Mouse (Mus musculus): ENCODE measurements around the gene Tmem258. TPM values are rescaled to one million over a fixed set of nuclear protein-coding genes. Genes with fewer than 3 reads are reported as not detected.

Tmem258 gene
- total RNA-seq, 1 experiment: 455 TPM

DNA sequence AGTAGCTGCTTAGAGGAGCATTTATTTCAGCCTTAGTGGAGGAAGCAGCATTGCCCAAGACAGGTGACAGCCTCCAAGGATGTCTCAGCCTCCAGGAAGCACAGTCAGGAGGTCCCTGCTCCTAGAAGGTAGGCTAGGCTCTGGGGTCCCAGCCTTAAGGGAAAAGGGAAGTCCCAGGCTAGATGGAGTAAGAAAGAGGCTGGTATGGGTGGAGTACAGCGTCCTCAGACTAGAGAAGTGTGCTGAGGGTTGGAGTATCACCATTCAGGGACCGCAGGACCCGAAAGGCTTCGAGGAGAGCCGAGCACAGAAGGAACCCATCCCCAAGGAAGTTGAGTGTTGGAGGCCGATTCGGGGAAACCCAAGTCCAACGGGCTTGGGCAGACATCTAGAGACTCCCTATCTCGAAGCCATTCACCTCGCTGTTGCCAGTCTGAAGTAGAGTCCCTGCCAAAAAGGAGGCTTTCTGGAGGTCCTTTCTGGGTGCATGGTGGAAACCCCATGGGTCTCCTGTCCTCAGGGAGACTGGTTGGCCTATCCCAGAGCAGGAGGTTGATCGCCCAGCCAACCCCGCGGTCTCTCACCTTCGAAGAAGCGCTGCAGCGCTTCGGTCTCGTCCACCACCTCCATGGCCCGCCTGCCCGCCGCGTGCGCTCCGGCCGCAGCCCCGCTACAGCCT, 36.3 kb downstream of the Tmem258 start:
- Histone ChIP-seq H3K9ac (ENCODE audit: insufficient read depth, low read depth, low read length, poor library complexity, severe bottlenecking) (peak overlapping the region; percentile 88), H3K9me3 (ENCODE audit: control insufficient read depth, insufficient read depth, low read depth, low read length) (no peaks in the 10 kb centered on the region), H3K4me3 (ENCODE audit: insufficient read depth in 1 of 2, low read depth in 1 of 2, low read length in 2 of 2, poor library complexity in 1 of 2, severe bottlenecking in 1 of 2) (peak overlapping the region; percentile 61 to 89), H3K27ac (ENCODE audit: insufficient read depth, low read depth, low read length, poor library complexity, severe bottlenecking) (peak overlapping the region; percentile 52), H3K4me1 (ENCODE audit: control insufficient read depth in 2 of 2, insufficient read depth in 2 of 2, low read length in 2 of 2, poor library complexity in 1 of 2) (peaks cover 11 to 32% of the 10 kb centered on the region in 2 experiments; a peak in 3 of 4 replicates), H3K36me3 (ENCODE audit: control insufficient read depth, insufficient read depth, low read length, poor library complexity, severe bottlenecking) (no peaks in the 10 kb centered on the region; the same call in 1 of the 2 replicates)
- DNase-seq (ENCODE audit: low read depth, low spot score): no peak
- in situ Hi-C loops (cut with MboI; ENCODE audit: low sequenced_read_pairs in 2 of 2, unreplicated experiment in 2 of 2): no loop called here
- TF ChIP-seq ZC3H11A (IDR thresholded peaks at IDR 0.05; ENCODE audit: borderline replicate concordance, low read depth, low read length) (no peak), ZNF384 (IDR thresholded peaks at IDR 0.05; ENCODE audit: low read depth, low read length) (no peak), CHD2 (IDR thresholded peaks at IDR 0.05; ENCODE audit: low read depth, low read length) (no peak), MAFK (IDR thresholded peaks at IDR 0.05; ENCODE audit: insufficient read depth, low read depth, low read length) (no peak), HCFC1 (IDR thresholded peaks at IDR 0.05; ENCODE audit: borderline replicate concordance, insufficient read depth, low read length) (no peak)

GRCm38 (mm10) chr19:10240654-10241305, 37.0 kb downstream of the Tmem258 start, which contains the start of gene Myrf:
Gene Myrf, minus strand, starts transcription at chr19:10240748.
- TF ChIP-seq ZC3H11A (IDR thresholded peaks at IDR 0.05; ENCODE audit: borderline replicate concordance, low read depth, low read length): peak; percentile 22
- no peak for TF ChIP-seq CHD2 (IDR thresholded peaks at IDR 0.05; ENCODE audit: low read depth, low read length)
- Histone ChIP-seq H3K9me3 (ENCODE audit: control insufficient read depth, insufficient read depth, low read depth, low read length) (no peaks in the 10 kb centered on the region), H3K4me1 (ENCODE audit: control insufficient read depth in 2 of 2, insufficient read depth in 2 of 2, low read length in 2 of 2, poor library complexity in 1 of 2) (peaks cover 11 to 31% of the 10 kb centered on the region in 2 experiments; a peak in 3 of 4 replicates), H3K9ac (ENCODE audit: insufficient read depth, low read depth, low read length, poor library complexity, severe bottlenecking) (peak within 1 kb of the TSS; percentile 88), H3K4me3 (ENCODE audit: insufficient read depth in 1 of 2, low read depth in 1 of 2, low read length in 2 of 2, poor library complexity in 1 of 2, severe bottlenecking in 1 of 2) (peak within 1 kb of the TSS; percentile 61 to 89), H3K27ac (ENCODE audit: insufficient read depth, low read depth, low read length, poor library complexity, severe bottlenecking) (peak within 1 kb of the TSS; percentile 52), H3K36me3 (ENCODE audit: control insufficient read depth, insufficient read depth, low read length, poor library complexity, severe bottlenecking) (no peaks in the 10 kb centered on the region; the same call in 1 of the 2 replicates)
- DNase-seq (ENCODE audit: low read depth, low spot score): peak; percentile 71
- in situ Hi-C loops (cut with MboI; ENCODE audit: low sequenced_read_pairs in 2 of 2, unreplicated experiment in 2 of 2): no loop called here

- H3K4me3 ChIP-seq (ENCODE audit: insufficient read depth in 1 of 2, low read depth in 1 of 2, low read length in 2 of 2, poor library complexity in 1 of 2, severe bottlenecking in 1 of 2): no peak overlapping the region
- in situ Hi-C loops (cut with MboI; ENCODE audit: low sequenced_read_pairs in 2 of 2, unreplicated experiment in 2 of 2): no loop called here
- no peak overlapping the region for H3K27ac ChIP-seq (ENCODE audit: insufficient read depth, low read depth, low read length, poor library complexity, severe bottlenecking)
Measured at GRCm38 (mm10) chr19:10242916-10243315, 39.1 kb downstream of the Tmem258 start.

GRCm38 (mm10) chr19:10244183-10244582, 40.4 kb downstream of the Tmem258 start:
- H3K4me3 ChIP-seq (ENCODE audit: insufficient read depth in 1 of 2, low read depth in 1 of 2, low read length in 2 of 2, poor library complexity in 1 of 2, severe bottlenecking in 1 of 2): no peak overlapping the region
- in situ Hi-C loops (cut with MboI; ENCODE audit: low sequenced_read_pairs in 2 of 2, unreplicated experiment in 2 of 2): no loop called here
- DNase-seq (ENCODE audit: low read depth, low spot score): no peak
- no peaks in the 10 kb centered on the region for H3K9me3 ChIP-seq (ENCODE audit: control insufficient read depth, insufficient read depth, low read depth, low read length)
- TF ChIP-seq MAFK (IDR thresholded peaks at IDR 0.05; ENCODE audit: insufficient read depth, low read depth, low read length) (no peak), CHD2 (IDR thresholded peaks at IDR 0.05; ENCODE audit: low read depth, low read length) (no peak), ZNF384 (IDR thresholded peaks at IDR 0.05; ENCODE audit: low read depth, low read length) (no peak), ZC3H11A (IDR thresholded peaks at IDR 0.05; ENCODE audit: borderline replicate concordance, low read depth, low read length) (no peak), HCFC1 (IDR thresholded peaks at IDR 0.05; ENCODE audit: borderline replicate concordance, insufficient read depth, low read length) (no peak)
- H3K36me3 ChIP-seq (ENCODE audit: control insufficient read depth, insufficient read depth, low read length, poor library complexity, severe bottlenecking): no peaks in the 10 kb centered on the region
- H3K4me1 ChIP-seq (ENCODE audit: control insufficient read depth in 2 of 2, insufficient read depth in 2 of 2, low read length in 2 of 2, poor library complexity in 1 of 2): peaks cover 6 to 22% of the 10 kb centered on the region in 2 experiments; a peak in 3 of 4 replicates
- no peak overlapping the region for H3K9ac ChIP-seq (ENCODE audit: insufficient read depth, low read depth, low read length, poor library complexity, severe bottlenecking)
- H3K27ac ChIP-seq (ENCODE audit: insufficient read depth, low read depth, low read length, poor library complexity, severe bottlenecking): no peak overlapping the region

More at GRCm38 (mm10) chr19:10242916-10243315, 39.1 kb downstream of the Tmem258 start:
- Histone ChIP-seq H3K4me1 (ENCODE audit: control insufficient read depth in 2 of 2, insufficient read depth in 2 of 2, low read length in 2 of 2, poor library complexity in 1 of 2) (peaks cover 11 to 34% of the 10 kb centered on the region in 2 experiments; a peak in 3 of 4 replicates), H3K9me3 (ENCODE audit: control insufficient read depth, insufficient read depth, low read depth, low read length) (no peaks in the 10 kb centered on the region), H3K9ac (ENCODE audit: insufficient read depth, low read depth, low read length, poor library complexity, severe bottlenecking) (no peak overlapping the region), H3K36me3 (ENCODE audit: control insufficient read depth, insufficient read depth, low read length, poor library complexity, severe bottlenecking) (no peaks in the 10 kb centered on the region; the same call in 1 of the 2 replicates)
- DNase-seq (ENCODE audit: low read depth, low spot score): no peak
- TF ChIP-seq MAFK (IDR thresholded peaks at IDR 0.05; ENCODE audit: insufficient read depth, low read depth, low read length) (no peak), HCFC1 (IDR thresholded peaks at IDR 0.05; ENCODE audit: borderline replicate concordance, insufficient read depth, low read length) (no peak), CHD2 (IDR thresholded peaks at IDR 0.05; ENCODE audit: low read depth, low read length) (no peak), ZNF384 (IDR thresholded peaks at IDR 0.05; ENCODE audit: low read depth, low read length) (no peak), ZC3H11A (IDR thresholded peaks at IDR 0.05; ENCODE audit: borderline replicate concordance, low read depth, low read length) (no peak)

Measured in ES-E14 (cell line).